Mouse (Mus musculus): ENCODE measurements around the gene Mkrn2. TPM values are rescaled to one million over a fixed set of nuclear protein-coding genes. Genes with fewer than 3 reads are reported as not detected.
A peak's percentile ranks its signal among the peaks of the same experiment; 100 is the strongest.

Gene Mkrn2
- polyA plus RNA-seq, 1 experiment: 12.3 TPM

GRCm38 (mm10) chr6:115593252-115593651 lies 8.4 kb upstream of the Mkrn2 start:
- WGBS: 63% methylated on average over 4 of the region's 4 CpGs
- Histone ChIP-seq H3K27ac (ENCODE audit: control insufficient read depth, insufficient read depth, low read depth, low read length, poor library complexity) (no peak overlapping the region), H3K4me3 (replicated peaks; ENCODE audit: control insufficient read depth, low read depth, low read length) (no peak overlapping the region), H3K4me1 (ENCODE audit: control insufficient read depth, insufficient read depth, low read length) (no peaks in the 10 kb centered on the region)
- TF ChIP-seq CTCF (IDR thresholded peaks at IDR 0.05; ENCODE audit: control insufficient read depth, insufficient read depth, low read length) (no peak), POLR2A (IDR thresholded peaks at IDR 0.05; ENCODE audit: borderline replicate concordance, control insufficient read depth, low read depth, low read length) (no peak)

DNA sequence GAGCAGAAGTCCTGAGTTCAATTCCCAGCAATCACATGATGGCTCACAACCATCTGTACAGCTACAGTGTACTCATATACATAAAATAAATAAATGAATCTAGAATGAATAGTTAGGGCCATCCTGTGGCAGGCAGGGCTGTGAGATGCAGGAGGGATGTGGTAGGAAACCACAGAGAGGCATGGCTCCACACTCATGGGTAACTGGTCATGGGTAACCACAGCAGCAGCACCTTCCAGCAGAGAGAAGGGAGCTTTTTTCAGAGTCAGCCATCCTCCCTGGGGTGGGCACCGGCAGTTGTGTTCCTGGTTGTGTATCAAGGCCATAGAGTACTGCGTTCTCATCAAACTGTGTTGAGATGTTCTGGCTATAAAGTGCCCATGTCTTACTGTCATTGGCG lies 7.2 kb upstream of the Mkrn2 start:
- Histone ChIP-seq H3K4me1 (ENCODE audit: control insufficient read depth, insufficient read depth, low read length) (no peaks in the 10 kb centered on the region), H3K4me3 (replicated peaks; ENCODE audit: control insufficient read depth, low read depth, low read length) (no peak overlapping the region), H3K27ac (ENCODE audit: control insufficient read depth, insufficient read depth, low read depth, low read length, poor library complexity) (no peak overlapping the region)
- 14% methylated on average over 3 of the region's 3 CpGs for WGBS
- no peak for TF ChIP-seq POLR2A (IDR thresholded peaks at IDR 0.05; ENCODE audit: borderline replicate concordance, control insufficient read depth, low read depth, low read length)
- no peak for TF ChIP-seq CTCF (IDR thresholded peaks at IDR 0.05; ENCODE audit: control insufficient read depth, insufficient read depth, low read length)

- WGBS: 67% methylated on average over 3 of the region's 3 CpGs
- no peak for TF ChIP-seq CTCF (IDR thresholded peaks at IDR 0.05; ENCODE audit: control insufficient read depth, insufficient read depth, low read length)
- Histone ChIP-seq H3K4me1 (ENCODE audit: control insufficient read depth, insufficient read depth, low read length) (no peaks in the 10 kb centered on the region), H3K4me3 (replicated peaks; ENCODE audit: control insufficient read depth, low read depth, low read length) (no peak overlapping the region), H3K27ac (ENCODE audit: control insufficient read depth, insufficient read depth, low read depth, low read length, poor library complexity) (no peak overlapping the region)
Measured at GRCm38 (mm10) chr6:115595667-115596066, 6.0 kb upstream of the Mkrn2 start.

DNA sequence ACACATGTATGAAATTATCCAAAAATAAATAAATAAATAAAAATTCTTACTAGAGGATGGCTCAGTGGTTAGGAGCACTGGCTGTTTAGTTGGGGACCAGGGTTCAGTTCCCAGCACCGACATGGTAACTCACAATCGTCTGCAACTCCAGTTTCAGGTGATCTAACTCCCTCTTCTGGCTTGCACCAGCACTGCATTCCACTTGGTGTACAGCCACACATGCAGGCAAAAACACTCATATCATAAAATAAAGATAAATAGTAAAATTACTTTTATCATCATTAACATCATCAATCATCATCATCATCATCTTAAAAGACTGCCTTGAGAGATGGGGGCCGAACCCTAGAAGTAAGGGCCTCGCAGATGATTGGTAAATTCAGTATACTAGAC lies 384 bp upstream of the Mkrn2 start:
- Histone ChIP-seq H3K27ac (ENCODE audit: control insufficient read depth, insufficient read depth, low read depth, low read length, poor library complexity) (no peak overlapping the region), H3K4me3 (replicated peaks; ENCODE audit: control insufficient read depth, low read depth, low read length) (peak overlapping the region; percentile 3), H3K4me1 (ENCODE audit: control insufficient read depth, insufficient read depth, low read length) (no peaks in the 10 kb centered on the region; the same call in 1 of the 2 replicates)
- WGBS: 58% methylated on average over 4 of the region's 4 CpGs
- TF ChIP-seq POLR2A (IDR thresholded peaks at IDR 0.05; ENCODE audit: borderline replicate concordance, control insufficient read depth, low read depth, low read length): no peak
- TF ChIP-seq CTCF (IDR thresholded peaks at IDR 0.05; ENCODE audit: control insufficient read depth, insufficient read depth, low read length): no peak

GRCm38 (mm10) chr6:115606461-115606860 lies 4.8 kb downstream of the Mkrn2 start:
- H3K4me3 ChIP-seq (replicated peaks; ENCODE audit: control insufficient read depth, low read depth, low read length): no peak overlapping the region
- 81% methylated on average over 1 of the region's 1 CpGs for WGBS
- H3K27ac ChIP-seq (ENCODE audit: control insufficient read depth, insufficient read depth, low read depth, low read length, poor library complexity): no peak overlapping the region
- H3K4me1 ChIP-seq (ENCODE audit: control insufficient read depth, insufficient read depth, low read length): no peaks in the 10 kb centered on the region; the same call in 1 of the 2 replicates
- TF ChIP-seq POLR2A (IDR thresholded peaks at IDR 0.05; ENCODE audit: borderline replicate concordance, control insufficient read depth, low read depth, low read length) (no peak), CTCF (IDR thresholded peaks at IDR 0.05; ENCODE audit: control insufficient read depth, insufficient read depth, low read length) (no peak)

- WGBS: 81% methylated on average over 4 of the region's 4 CpGs
- Histone ChIP-seq H3K27ac (ENCODE audit: control insufficient read depth, insufficient read depth, low read depth, low read length, poor library complexity) (no peak overlapping the region), H3K4me1 (ENCODE audit: control insufficient read depth, insufficient read depth, low read length) (no peaks in the 10 kb centered on the region; the same call in 1 of the 2 replicates), H3K4me3 (replicated peaks; ENCODE audit: control insufficient read depth, low read depth, low read length) (no peak overlapping the region)
- TF ChIP-seq CTCF (IDR thresholded peaks at IDR 0.05; ENCODE audit: control insufficient read depth, insufficient read depth, low read length) (no peak), POLR2A (IDR thresholded peaks at IDR 0.05; ENCODE audit: borderline replicate concordance, control insufficient read depth, low read depth, low read length) (no peak)
Measured at GRCm38 (mm10) chr6:115607429-115607828, 5.7 kb downstream of the Mkrn2 start.

- WGBS: 79% methylated on average over 3 of the region's 3 CpGs
- peak; percentile 53 for TF ChIP-seq CTCF (IDR thresholded peaks at IDR 0.05; ENCODE audit: control insufficient read depth, insufficient read depth, low read length)
- TF ChIP-seq POLR2A (IDR thresholded peaks at IDR 0.05; ENCODE audit: borderline replicate concordance, control insufficient read depth, low read depth, low read length): no peak
Measured at GRCm38 (mm10) chr6:115609121-115609520, 7.4 kb downstream of the Mkrn2 start.

DNA sequence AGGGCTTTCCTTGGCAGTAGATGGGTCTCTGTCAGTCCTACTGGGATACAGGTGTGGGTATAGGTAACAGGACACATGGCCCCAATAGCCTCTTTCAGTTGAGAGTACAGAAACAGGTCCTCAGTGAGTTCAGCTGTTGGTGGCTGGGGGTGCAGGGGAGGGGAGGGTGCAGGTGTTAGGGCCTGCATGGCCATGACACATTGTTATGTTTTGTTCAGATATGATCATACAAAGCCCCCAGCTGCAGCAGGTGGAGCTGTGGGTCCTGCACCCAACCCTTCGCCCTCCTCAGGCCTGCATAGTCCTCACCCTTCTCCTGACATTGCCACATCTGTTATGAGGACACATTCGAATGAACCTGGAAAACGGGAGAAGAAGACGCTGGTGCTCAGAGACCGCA lies 8.6 kb downstream of the Mkrn2 start:
- TF ChIP-seq CTCF (IDR thresholded peaks at IDR 0.05; ENCODE audit: control insufficient read depth, insufficient read depth, low read length) (no peak), POLR2A (IDR thresholded peaks at IDR 0.05; ENCODE audit: borderline replicate concordance, control insufficient read depth, low read depth, low read length) (no peak)
- no peak overlapping the region for H3K27ac ChIP-seq (ENCODE audit: control insufficient read depth, insufficient read depth, low read depth, low read length, poor library complexity)
- no peaks in the 10 kb centered on the region; the same call in 1 of the 2 replicates for H3K4me1 ChIP-seq (ENCODE audit: control insufficient read depth, insufficient read depth, low read length)
- WGBS: 86% methylated on average over 5 of the region's 5 CpGs
- H3K4me3 ChIP-seq (replicated peaks; ENCODE audit: control insufficient read depth, low read depth, low read length): no peak overlapping the region

More at GRCm38 (mm10) chr6:115609121-115609520, 7.4 kb downstream of the Mkrn2 start:
- Histone ChIP-seq H3K4me1 (ENCODE audit: control insufficient read depth, insufficient read depth, low read length) (no peaks in the 10 kb centered on the region; the same call in 1 of the 2 replicates), H3K27ac (ENCODE audit: control insufficient read depth, insufficient read depth, low read depth, low read length, poor library complexity) (no peak overlapping the region), H3K4me3 (replicated peaks; ENCODE audit: control insufficient read depth, low read depth, low read length) (no peak overlapping the region)

DNA sequence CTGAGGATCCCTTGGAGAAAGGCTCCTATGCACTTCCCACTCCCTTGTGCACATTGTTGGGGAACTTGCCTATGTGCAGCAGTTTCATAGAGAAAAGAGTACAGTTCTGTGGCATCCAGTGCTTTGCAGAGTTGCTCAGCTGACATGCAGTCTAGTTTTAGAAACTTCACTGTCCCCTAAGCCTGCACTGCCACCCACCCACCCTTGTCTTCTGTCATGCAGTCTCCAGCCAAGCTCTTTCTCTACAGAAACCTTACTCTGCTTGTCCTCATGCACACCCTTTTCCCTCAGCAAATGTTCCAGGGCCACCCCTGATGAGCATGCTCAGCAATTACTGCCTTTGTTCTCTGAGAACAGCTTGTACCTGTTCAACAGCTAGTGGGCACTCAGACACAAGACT lies 12.1 kb downstream of the Mkrn2 start:
- H3K27ac ChIP-seq (ENCODE audit: control insufficient read depth, insufficient read depth, low read depth, low read length, poor library complexity): no peak overlapping the region
- no peak overlapping the region for H3K4me3 ChIP-seq (replicated peaks; ENCODE audit: control insufficient read depth, low read depth, low read length)
- TF ChIP-seq POLR2A (IDR thresholded peaks at IDR 0.05; ENCODE audit: borderline replicate concordance, control insufficient read depth, low read depth, low read length) (no peak), CTCF (IDR thresholded peaks at IDR 0.05; ENCODE audit: control insufficient read depth, insufficient read depth, low read length) (no peak)
- H3K4me1 ChIP-seq (ENCODE audit: control insufficient read depth, insufficient read depth, low read length): no peaks in the 10 kb centered on the region

Measured in bone marrow, adult 2 months (tissue).